Mouse (Mus musculus) limb, embryonic 14.5 days (tissue): ENCODE data around the gene F3. TPM values are rescaled to one million over a fixed set of nuclear protein-coding genes. Genes with fewer than 3 reads are reported as not detected.

ENCODE experiments used
- ATAC-seq: fragments of 200-750 bp; cut with Nextera tagmentation; 2 replicates; pipeline ENCODE4 v1.8.0; 2017; ENCODE audit warnings: low read depth, moderate number of reproducible peaks, moderate TSS enrichment; ENCODE audit not compliant: low FRiP score
- DNase-seq: peaks from one replicate; pipeline ENCODE4 v3.0.0-alpha.2; 2015; ENCODE audit warnings: low spot score
- H3K27ac ChIP-seq: fragments of 300-500 bp; sonication (generic); replicated peaks from 2 replicates; pipeline ENCODE4 v1.5.1; 2014; ENCODE audit warnings: low read depth, mild to moderate bottlenecking, low read length, moderate library complexity, mixed read lengths
- H3K27me3 ChIP-seq: fragments of 300-500 bp; sonication (generic); 2 replicates; pipeline ENCODE4 v1.6.1; 2014; ENCODE audit warnings: low read length, mixed read lengths; ENCODE audit not compliant: control insufficient read depth, insufficient read depth
- H3K36me3 ChIP-seq: fragments of 300-500 bp; sonication (generic); 2 replicates; pipeline ENCODE4 v1.6.1; 2014; ENCODE audit warnings: mild to moderate bottlenecking, low read length, moderate library complexity, mixed read lengths; ENCODE audit not compliant: control insufficient read depth, insufficient read depth
- H3K4me1 ChIP-seq: fragments of 300-500 bp; sonication (generic); 2 replicates; pipeline ENCODE4 v1.6.1; 2014; ENCODE audit warnings: antibody characterized with exemption, low read length, mixed read lengths; ENCODE audit not compliant: control insufficient read depth, insufficient read depth
- H3K4me2 ChIP-seq: fragments of 300-500 bp; sonication (generic); replicated peaks from 2 replicates; pipeline ENCODE4 v1.6.1; 2014; ENCODE audit warnings: low read depth, mild to moderate bottlenecking, low read length, moderate library complexity; ENCODE audit not compliant: severe bottlenecking
- H3K4me3 ChIP-seq: fragments of 300-500 bp; sonication (generic); replicated peaks from 2 replicates; pipeline ENCODE4 v1.5.1; 2014; ENCODE audit warnings: low read length
- H3K9ac ChIP-seq: fragments of 300-500 bp; sonication (generic); 2 replicates; pipeline ENCODE4 v1.6.1; 2014; ENCODE audit warnings: mild to moderate bottlenecking, low read depth, low read length, moderate library complexity; ENCODE audit not compliant: severe bottlenecking
- H3K9me3 ChIP-seq: fragments of 300-500 bp; sonication (generic); 2 replicates; pipeline ENCODE4 v1.6.1; 2016; ENCODE audit warnings: low read length; ENCODE audit not compliant: control insufficient read depth
- POLR2A ChIP-seq: fragments of 200-500 bp; IDR thresholded peaks from 2 replicates; pipeline ENCODE4 v1.8.0; 2012; ENCODE audit warnings: inconsistent platforms, mild to moderate bottlenecking, moderate library complexity, borderline replicate concordance; ENCODE audit not compliant: insufficient read depth, insufficient read length; ENCODE audit errors: extremely low read depth
- WGBS: fragments of 180-500 bp; shearing (Covaris S2); extraction: QIAGEN DNeasy Blood & Tissue Kit; methylation state at CpG from one replicate; pipeline ENCODE4 v1.1.7; 2014; 5-methylcytosine and 5-hydroxymethylcytosine counted together
- polyA plus RNA-seq, 2 experiments: library from polyadenylated mRNA; depleted of rRNA in 1 of 2; stranded (reverse) in 1 of 2; unstranded in 1 of 2; fragments of >200 nt; fragmentation: Nextera tagmentation in 1 of 2; extraction: Ambion mirVana in 1 of 2; gene quantifications; 2 replicates each; pipeline versions ENCODE4 v1.2.1 to v1.2.3; 2012 to 2014

The F3 gene
- polyA plus RNA-seq, 2 experiments = 8.3 to 16.5 TPM

DNA sequence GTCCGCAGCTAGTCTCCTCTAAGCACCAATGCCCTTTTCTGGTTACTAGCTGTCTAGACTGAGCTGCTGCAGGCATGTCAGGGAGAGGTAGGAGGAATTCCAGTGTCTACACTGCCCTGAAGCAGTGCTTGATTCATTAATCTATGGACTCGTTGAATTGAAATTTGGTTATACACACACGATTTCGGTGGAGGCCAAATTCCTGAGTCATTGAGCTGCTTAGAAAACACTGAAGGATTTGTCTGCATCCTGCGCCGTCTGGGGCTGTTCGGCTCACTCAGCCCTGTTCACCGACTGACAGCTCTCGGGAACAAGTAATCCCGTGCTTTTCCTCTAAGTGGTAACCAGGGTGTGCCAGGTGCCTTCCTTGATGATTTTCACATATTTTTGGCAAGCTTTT lies 2.3 kb downstream of the F3 start:
- no peak for DNase-seq
- Histone ChIP-seq H3K27ac (no peak overlapping the region), H3K4me1 (peaks cover 25% of the 10 kb centered on the region), H3K9ac (no peak overlapping the region), H3K27me3 (peaks cover 11% of the 10 kb centered on the region; the same call in 1 of the 2 replicates), H3K4me3 (no peak overlapping the region), H3K9me3 (no peaks in the 10 kb centered on the region), H3K36me3 (0 out of 2 replicates have a peak, but pooled peaks cover 4% of the 10 kb centered on the region), H3K4me2 (no peak overlapping the region)
- ATAC-seq = no peak
- no peak for TF ChIP-seq POLR2A
- WGBS = 77% methylated on average over 10 of the region's 10 CpGs

GRCm38 (mm10) chr3:121729678-121730077 lies 6.3 kb downstream of the F3 start:
- Histone ChIP-seq H3K9me3 (no peaks in the 10 kb centered on the region), H3K36me3 (peaks cover 15% of the 10 kb centered on the region), H3K9ac (no peak overlapping the region), H3K4me2 (no peak overlapping the region), H3K4me3 (no peak overlapping the region), H3K27me3 (no peaks in the 10 kb centered on the region), H3K27ac (no peak overlapping the region), H3K4me1 (0 out of 2 replicates have a peak, but pooled peaks cover 2% of the 10 kb centered on the region)
- DNase-seq = no peak
- WGBS = 91% methylated on average over 4 of the region's 4 CpGs
- TF ChIP-seq POLR2A = no peak
- ATAC-seq = no peak

- no peak for TF ChIP-seq POLR2A
- Histone ChIP-seq H3K4me2 (no peak overlapping the region), H3K27ac (no peak overlapping the region), H3K9me3 (no peaks in the 10 kb centered on the region), H3K4me3 (no peak overlapping the region), H3K4me1 (0 out of 2 replicates have a peak, but pooled peaks cover 2% of the 10 kb centered on the region), H3K27me3 (no peaks in the 10 kb centered on the region), H3K36me3 (peaks cover 11% of the 10 kb centered on the region), H3K9ac (no peak overlapping the region)
- DNase-seq (no peak), ATAC-seq (no peak)
- 73% methylated on average over 7 of the region's 7 CpGs for WGBS
Observed at GRCm38 (mm10) chr3:121735542-121735941, 12.2 kb downstream of the F3 start.

GRCm38 (mm10) chr3:121736025-121736744 lies 12.8 kb downstream of the F3 start:
- H3K27me3 ChIP-seq = no peaks in the 10 kb centered on the region
- DNase-seq = peak; percentile 75
- 39% methylated on average over 18 of the region's 18 CpGs for WGBS
- H3K4me2 ChIP-seq = no peak overlapping the region
- TF ChIP-seq POLR2A = no peak
- H3K36me3 ChIP-seq = peaks cover 11% of the 10 kb centered on the region
- no peak overlapping the region for H3K27ac ChIP-seq
- no peak overlapping the region for H3K9ac ChIP-seq
- ATAC-seq = peak; percentile 83
- H3K4me1 ChIP-seq = 0 out of 2 replicates have a peak, but pooled peaks cover 2% of the 10 kb centered on the region
- H3K4me3 ChIP-seq = no peak overlapping the region
- no peaks in the 10 kb centered on the region for H3K9me3 ChIP-seq

- Histone ChIP-seq H3K27ac (no peak overlapping the region), H3K4me1 (0 out of 2 replicates have a peak, but pooled peaks cover 2% of the 10 kb centered on the region), H3K9me3 (no peaks in the 10 kb centered on the region), H3K4me3 (no peak overlapping the region), H3K4me2 (no peak overlapping the region), H3K27me3 (no peaks in the 10 kb centered on the region), H3K9ac (no peak overlapping the region), H3K36me3 (peaks cover 6% of the 10 kb centered on the region; the same call in 1 of the 2 replicates)
- ATAC-seq (no peak), DNase-seq (no peak)
- no peak for TF ChIP-seq POLR2A
- 46% methylated on average over 1 of the region's 1 CpGs for WGBS
Observed at GRCm38 (mm10) chr3:121737453-121737852, 14.1 kb downstream of the F3 start.

GRCm38 (mm10) chr3:121737901-121738300 lies 14.6 kb downstream of the F3 start:
- no peak for DNase-seq
- no peak for ATAC-seq
- no peaks in the 10 kb centered on the region for H3K9me3 ChIP-seq
- peaks cover 6% of the 10 kb centered on the region; the same call in 1 of the 2 replicates for H3K36me3 ChIP-seq
- 70% methylated on average over 2 of the region's 2 CpGs for WGBS
- no peak for TF ChIP-seq POLR2A
- H3K4me3 ChIP-seq = no peak overlapping the region
- 0 out of 2 replicates have a peak, but pooled peaks cover 2% of the 10 kb centered on the region for H3K4me1 ChIP-seq
- no peak overlapping the region for H3K4me2 ChIP-seq
- H3K9ac ChIP-seq = no peak overlapping the region
- H3K27me3 ChIP-seq = no peaks in the 10 kb centered on the region
- no peak overlapping the region for H3K27ac ChIP-seq
